Mouse (Mus musculus) ES-Bruce4 (cell line): ENCODE results near the gene Psmb1.

Experiments
- CTCF ChIP-seq: IDR thresholded peaks from one replicate; pipeline ENCODE4 v1.8.1; 2011; ENCODE audit warnings: low read depth, low read length
- POLR2A ChIP-seq: IDR thresholded peaks from one replicate; pipeline ENCODE4 v1.8.1; 2011; ENCODE audit warnings: low read length; ENCODE audit not compliant: insufficient read depth

- no peak for TF ChIP-seq CTCF
- no peak for TF ChIP-seq POLR2A
Observed at GRCm38 (mm10) chr17:15459761-15460160, 39.8 kb downstream of the Psmb1 start.
